Mouse (Mus musculus): Measurements from ENCODE around the gene Plac9b. TPM values are rescaled to one million over a fixed set of nuclear protein-coding genes. Genes with fewer than 3 reads are reported as not detected.
"Not testable (repeated sequence)": the region's sequence is repeated elsewhere in the genome, so short reads cannot be mapped to it uniquely, and the experiment has no call there.

Plac9b gene
- polyA plus RNA-seq, 1 experiment from 2014 or later: 4.3 TPM

DNA sequence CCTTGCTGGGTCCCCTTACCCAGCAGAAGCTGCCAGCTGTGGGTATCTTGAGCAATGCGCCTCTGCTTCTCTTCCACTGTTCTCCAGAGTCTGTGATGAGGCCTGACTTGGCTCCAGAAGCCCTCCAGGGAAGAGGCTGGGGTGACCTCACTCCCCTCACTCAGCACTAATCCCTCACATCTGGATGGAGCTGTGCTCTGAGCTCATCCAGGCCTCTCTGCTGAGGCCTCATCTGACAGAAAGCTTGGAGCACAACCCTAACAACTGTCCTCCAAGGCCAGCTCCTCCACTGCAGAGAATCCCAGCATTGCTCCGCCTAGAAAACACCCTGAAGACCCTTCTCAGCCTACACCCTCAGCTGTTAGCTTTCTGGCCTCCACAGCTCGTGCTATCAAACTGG lies 8.3 kb downstream of the Plac9b start:
- H3K4me3 ChIP-seq (ENCODE audit: low read depth, low read length); H3K4me1 ChIP-seq (ENCODE audit: control insufficient read depth, low read depth, low read length); H3K27ac ChIP-seq (ENCODE audit: low read length); H3K4me2 ChIP-seq (ENCODE audit: low read depth, low read length); H3K36me3 ChIP-seq (ENCODE audit: control insufficient read depth, insufficient read depth); H3K27me3 ChIP-seq (ENCODE audit: control insufficient read depth, insufficient read depth, low read depth, low read length); H3K9me3 ChIP-seq (replicated peaks; ENCODE audit: control insufficient read depth, low read length); H3K9ac ChIP-seq (ENCODE audit: low read depth, low read length); ATAC-seq (ENCODE audit: low read depth): not testable (repeated sequence)
- no CpG with 5 or more reads among the region's 3 CpGs for WGBS (ENCODE audit: insufficient replicate concordance)

DNA sequence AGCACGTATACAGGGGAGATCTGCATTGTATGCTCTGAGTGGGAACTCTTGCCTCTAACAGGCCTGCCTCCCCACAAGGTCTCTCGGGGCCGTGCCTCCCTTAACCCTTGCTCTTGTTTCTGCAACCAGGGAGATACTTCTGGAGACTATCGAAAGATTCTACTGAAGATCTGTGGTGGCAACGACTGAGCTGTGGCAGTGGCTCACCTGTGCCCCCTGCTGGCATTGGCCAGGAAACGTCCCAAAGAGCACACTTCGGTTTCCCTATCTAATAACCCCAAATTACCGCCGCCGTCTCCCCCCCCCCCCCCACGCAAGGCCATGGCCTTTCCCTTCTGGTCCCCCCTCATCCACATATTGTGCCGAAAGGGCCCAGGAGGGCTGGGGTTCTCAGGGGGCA lies 17.0 kb downstream of the Plac9b start:
- no CpG with 5 or more reads among the region's 12 CpGs for WGBS (ENCODE audit: insufficient replicate concordance)
- not testable (repeated sequence) for H3K27me3 ChIP-seq (ENCODE audit: control insufficient read depth, insufficient read depth, low read depth, low read length)

DNA sequence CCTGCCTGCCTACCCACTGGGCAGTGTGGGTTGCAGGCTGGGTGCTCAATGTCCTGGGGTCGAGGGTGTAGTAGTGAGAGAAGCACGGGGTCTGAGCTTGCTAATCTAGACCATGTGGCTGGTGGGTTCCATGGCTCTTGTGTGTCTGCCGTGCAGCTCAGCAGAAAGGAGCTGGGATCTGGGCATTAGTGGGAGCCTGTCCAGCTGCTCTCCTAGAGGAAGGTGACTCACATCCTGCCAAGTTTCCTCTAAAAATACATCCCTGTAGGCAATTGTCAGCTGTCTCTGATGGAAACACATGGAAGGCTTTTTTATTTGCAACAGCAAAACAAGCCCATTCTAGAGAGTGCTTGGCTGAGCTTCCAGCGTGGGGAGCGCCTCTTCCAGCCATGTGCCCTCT lies 19.9 kb downstream of the Plac9b start:
- not testable (repeated sequence) for H3K4me3 ChIP-seq (ENCODE audit: low read depth, low read length); ATAC-seq (ENCODE audit: low read depth); H3K4me2 ChIP-seq (ENCODE audit: low read depth, low read length); H3K9me3 ChIP-seq (replicated peaks; ENCODE audit: control insufficient read depth, low read length); H3K27me3 ChIP-seq (ENCODE audit: control insufficient read depth, insufficient read depth, low read depth, low read length); H3K36me3 ChIP-seq (ENCODE audit: control insufficient read depth, insufficient read depth); H3K4me1 ChIP-seq (ENCODE audit: control insufficient read depth, low read depth, low read length); H3K9ac ChIP-seq (ENCODE audit: low read depth, low read length); H3K27ac ChIP-seq (ENCODE audit: low read length)
- WGBS (ENCODE audit: insufficient replicate concordance): no CpG with 5 or more reads among the region's 5 CpGs

More for the DNA sequence above, 17.0 kb downstream of the Plac9b start:
- H3K4me3 ChIP-seq (ENCODE audit: low read depth, low read length); H3K36me3 ChIP-seq (ENCODE audit: control insufficient read depth, insufficient read depth); H3K9ac ChIP-seq (ENCODE audit: low read depth, low read length); H3K27ac ChIP-seq (ENCODE audit: low read length); H3K4me1 ChIP-seq (ENCODE audit: control insufficient read depth, low read depth, low read length); H3K4me2 ChIP-seq (ENCODE audit: low read depth, low read length); H3K9me3 ChIP-seq (replicated peaks; ENCODE audit: control insufficient read depth, low read length); ATAC-seq (ENCODE audit: low read depth): not testable (repeated sequence)

DNA sequence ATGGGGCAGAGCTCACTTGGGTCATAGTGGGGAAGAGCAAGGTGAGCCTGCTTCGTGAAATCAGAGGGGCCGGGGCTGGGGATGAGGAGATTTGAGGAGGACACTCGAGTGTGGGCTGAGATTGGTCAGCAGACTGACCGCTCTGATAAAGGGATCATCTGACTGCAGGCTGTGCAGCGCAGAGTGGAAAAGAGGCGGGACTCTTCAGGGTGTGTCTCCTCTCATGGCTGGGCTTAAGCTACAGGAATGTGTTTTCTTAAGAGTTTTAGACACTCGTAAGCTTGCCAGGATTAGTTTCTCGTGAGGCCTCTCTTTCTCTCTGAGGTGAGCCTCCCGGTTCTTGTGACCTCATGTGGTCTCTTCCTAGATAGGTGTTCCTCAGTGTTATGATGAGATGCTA lies 21.1 kb downstream of the Plac9b start:
- not testable (repeated sequence) for H3K4me1 ChIP-seq (ENCODE audit: control insufficient read depth, low read depth, low read length); H3K27me3 ChIP-seq (ENCODE audit: control insufficient read depth, insufficient read depth, low read depth, low read length); H3K36me3 ChIP-seq (ENCODE audit: control insufficient read depth, insufficient read depth); H3K4me2 ChIP-seq (ENCODE audit: low read depth, low read length); ATAC-seq (ENCODE audit: low read depth); H3K9me3 ChIP-seq (replicated peaks; ENCODE audit: control insufficient read depth, low read length); H3K27ac ChIP-seq (ENCODE audit: low read length); H3K9ac ChIP-seq (ENCODE audit: low read depth, low read length); H3K4me3 ChIP-seq (ENCODE audit: low read depth, low read length)
- WGBS (ENCODE audit: insufficient replicate concordance): no CpG with 5 or more reads among the region's 9 CpGs

DNA sequence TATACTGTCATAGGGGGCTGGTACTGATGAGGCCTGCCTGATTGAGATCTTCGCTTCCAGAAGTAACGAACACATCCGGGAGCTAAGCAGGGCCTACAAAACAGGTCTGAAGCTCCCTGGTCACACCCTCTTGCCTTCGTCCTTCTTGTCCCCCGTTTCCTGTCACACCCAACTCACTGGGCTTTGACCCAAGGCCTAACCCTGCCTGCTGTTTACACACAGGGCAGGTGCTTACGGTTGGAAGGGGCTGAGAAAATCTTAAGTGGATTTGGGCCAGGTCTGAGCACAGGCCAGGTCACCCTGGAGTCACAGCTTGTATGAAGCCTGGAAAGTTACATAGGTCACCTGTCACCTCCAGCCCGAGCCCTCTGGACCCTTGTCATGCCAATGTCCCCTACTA lies 26.2 kb downstream of the Plac9b start:
- WGBS (ENCODE audit: insufficient replicate concordance): no CpG with 5 or more reads among the region's 7 CpGs
- H3K9ac ChIP-seq (ENCODE audit: low read depth, low read length); H3K27me3 ChIP-seq (ENCODE audit: control insufficient read depth, insufficient read depth, low read depth, low read length); H3K27ac ChIP-seq (ENCODE audit: low read length); H3K4me3 ChIP-seq (ENCODE audit: low read depth, low read length); H3K9me3 ChIP-seq (replicated peaks; ENCODE audit: control insufficient read depth, low read length); H3K4me2 ChIP-seq (ENCODE audit: low read depth, low read length); ATAC-seq (ENCODE audit: low read depth); H3K4me1 ChIP-seq (ENCODE audit: control insufficient read depth, low read depth, low read length); H3K36me3 ChIP-seq (ENCODE audit: control insufficient read depth, insufficient read depth): not testable (repeated sequence)

DNA sequence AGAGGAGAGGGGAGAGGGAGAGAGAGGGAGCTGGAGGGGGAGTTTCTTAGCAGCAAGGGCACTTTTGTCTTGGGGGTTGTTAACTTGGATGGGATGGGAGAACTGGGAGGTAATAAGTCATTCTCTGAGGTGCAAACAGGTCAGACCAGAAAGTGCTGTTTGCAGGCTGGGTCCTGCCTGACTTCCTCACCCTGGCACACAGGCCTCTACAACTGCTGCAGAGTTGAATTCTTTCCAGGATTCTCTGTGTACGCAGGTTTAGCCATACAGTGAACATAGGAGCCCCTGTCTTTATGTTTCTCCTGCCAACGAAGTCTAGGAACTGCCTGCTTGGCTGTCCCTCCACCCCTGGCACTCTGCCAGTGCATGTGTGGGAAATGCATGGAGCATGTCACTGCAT lies 35.2 kb downstream of the Plac9b start:
- not testable (repeated sequence) for H3K27ac ChIP-seq (ENCODE audit: low read length); H3K9ac ChIP-seq (ENCODE audit: low read depth, low read length); H3K27me3 ChIP-seq (ENCODE audit: control insufficient read depth, insufficient read depth, low read depth, low read length); ATAC-seq (ENCODE audit: low read depth); H3K36me3 ChIP-seq (ENCODE audit: control insufficient read depth, insufficient read depth); H3K4me3 ChIP-seq (ENCODE audit: low read depth, low read length); H3K4me1 ChIP-seq (ENCODE audit: control insufficient read depth, low read depth, low read length); H3K9me3 ChIP-seq (replicated peaks; ENCODE audit: control insufficient read depth, low read length); H3K4me2 ChIP-seq (ENCODE audit: low read depth, low read length)
- no CpG with 5 or more reads among the region's 2 CpGs for WGBS (ENCODE audit: insufficient replicate concordance)

DNA sequence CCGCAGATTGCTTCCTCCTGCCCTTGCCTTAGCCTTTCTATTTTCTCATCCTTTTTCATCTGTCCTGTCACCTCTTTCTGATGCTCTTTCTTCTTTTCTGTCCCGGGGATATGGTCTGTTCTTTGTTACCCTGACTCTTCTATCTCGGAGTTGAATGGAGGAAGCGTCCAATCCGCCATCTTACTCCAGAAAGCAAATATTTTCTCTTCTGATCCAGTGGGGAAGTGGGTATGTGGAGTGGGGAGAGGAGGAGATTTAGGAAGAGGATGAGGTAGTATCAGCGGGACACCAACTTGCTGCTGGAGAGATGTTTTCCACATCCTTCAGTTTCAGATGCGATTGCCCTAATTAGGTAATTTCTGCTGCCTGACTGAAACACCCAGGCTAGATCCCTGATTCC lies 63.2 kb downstream of the Plac9b start:
- WGBS (ENCODE audit: insufficient replicate concordance): no CpG with 5 or more reads among the region's 7 CpGs
- H3K9me3 ChIP-seq (replicated peaks; ENCODE audit: control insufficient read depth, low read length); H3K4me3 ChIP-seq (ENCODE audit: low read depth, low read length); H3K4me1 ChIP-seq (ENCODE audit: control insufficient read depth, low read depth, low read length); H3K4me2 ChIP-seq (ENCODE audit: low read depth, low read length); H3K36me3 ChIP-seq (ENCODE audit: control insufficient read depth, insufficient read depth); H3K9ac ChIP-seq (ENCODE audit: low read depth, low read length); ATAC-seq (ENCODE audit: low read depth); H3K27ac ChIP-seq (ENCODE audit: low read length); H3K27me3 ChIP-seq (ENCODE audit: control insufficient read depth, insufficient read depth, low read depth, low read length): not testable (repeated sequence)

DNA sequence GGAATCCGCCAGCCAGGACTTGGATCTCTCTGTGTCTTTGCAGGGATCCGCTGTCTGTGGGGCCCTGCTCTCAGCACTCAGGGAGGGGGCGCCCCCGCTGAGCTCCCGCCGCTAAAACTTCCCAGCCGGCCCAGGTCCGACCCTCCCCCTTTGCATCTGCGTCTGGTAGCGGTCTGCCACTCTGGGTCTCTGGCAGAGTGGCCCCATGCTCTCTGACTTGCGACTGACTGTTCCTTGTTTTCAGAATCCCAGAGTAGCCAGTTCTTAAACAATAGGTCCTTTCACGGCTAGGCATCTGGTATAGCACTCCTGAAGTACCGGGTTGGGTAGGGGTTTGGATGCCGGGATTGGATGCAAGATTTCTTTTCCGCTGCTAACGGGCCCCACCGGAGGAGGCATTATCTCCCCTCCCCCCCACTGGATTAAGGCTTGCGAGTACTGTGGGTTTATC lies 63.7 kb downstream of the Plac9b start:
- ATAC-seq (ENCODE audit: low read depth); H3K36me3 ChIP-seq (ENCODE audit: control insufficient read depth, insufficient read depth); H3K27ac ChIP-seq (ENCODE audit: low read length); H3K4me3 ChIP-seq (ENCODE audit: low read depth, low read length); H3K4me1 ChIP-seq (ENCODE audit: control insufficient read depth, low read depth, low read length); H3K9ac ChIP-seq (ENCODE audit: low read depth, low read length); H3K27me3 ChIP-seq (ENCODE audit: control insufficient read depth, insufficient read depth, low read depth, low read length); H3K4me2 ChIP-seq (ENCODE audit: low read depth, low read length); H3K9me3 ChIP-seq (replicated peaks; ENCODE audit: control insufficient read depth, low read length): not testable (repeated sequence)
- WGBS (ENCODE audit: insufficient replicate concordance): no CpG with 5 or more reads among the region's 18 CpGs

DNA sequence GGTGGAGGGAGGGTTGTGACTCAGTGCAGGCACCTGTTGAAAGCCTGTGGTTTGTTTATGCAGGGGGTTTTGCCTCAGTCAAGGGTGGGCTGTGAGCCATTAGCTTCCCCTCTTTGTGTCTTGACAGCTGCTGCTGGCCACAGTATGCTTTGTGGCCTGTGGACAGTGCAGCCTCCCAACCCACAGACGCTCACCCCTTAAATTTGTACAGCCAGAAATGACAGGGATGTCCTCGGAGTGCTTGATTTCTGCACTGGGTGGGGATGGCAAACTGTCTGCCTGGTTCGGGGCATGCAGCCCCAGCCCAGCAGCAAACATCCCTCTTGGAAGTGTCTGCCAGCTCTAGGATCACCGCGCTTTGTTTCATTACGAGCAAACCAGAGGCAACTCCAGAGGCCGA lies 64.1 kb downstream of the Plac9b start, which contains the start of gene Duxbl2:
TSS of gene Duxbl2 (plus strand) at position 200 of the 400 bp plus-strand sequence.
- no CpG with 5 or more reads among the region's 7 CpGs for WGBS (ENCODE audit: insufficient replicate concordance)
- not testable (repeated sequence) for H3K27ac ChIP-seq (ENCODE audit: low read length); H3K4me2 ChIP-seq (ENCODE audit: low read depth, low read length); H3K9ac ChIP-seq (ENCODE audit: low read depth, low read length); H3K36me3 ChIP-seq (ENCODE audit: control insufficient read depth, insufficient read depth); ATAC-seq (ENCODE audit: low read depth); H3K27me3 ChIP-seq (ENCODE audit: control insufficient read depth, insufficient read depth, low read depth, low read length); H3K4me3 ChIP-seq (ENCODE audit: low read depth, low read length); H3K4me1 ChIP-seq (ENCODE audit: control insufficient read depth, low read depth, low read length); H3K9me3 ChIP-seq (replicated peaks; ENCODE audit: control insufficient read depth, low read length)

Data from liver, embryonic 16.5 days (tissue).